Mouse (Mus musculus) fibroblast of lung, adult 2 months (primary cell): ENCODE data around the gene Izumo1.

Source experiments
- DNase-seq: peaks from one replicate; pipeline ENCODE4 v3.0.0-alpha.2; 2011; ENCODE audit warnings: low read depth

Gene Izumo1

GRCm38 (mm10) chr7:45621443-45621842 lies at the start of gene Izumo1:
Izumo1 (plus strand) TSS chr7:45621811.
- DNase-seq = no peak

- no peak for DNase-seq
Measured at GRCm38 (mm10) chr7:45571966-45572365, 49.6 kb upstream of the Izumo1 start.

- no peak for DNase-seq
Measured at GRCm38 (mm10) chr7:45573954-45574353, 47.7 kb upstream of the Izumo1 start.

- DNase-seq = no peak
Measured at GRCm38 (mm10) chr7:45574472-45575379, 46.9 kb upstream of the Izumo1 start.

- DNase-seq = no peak
Measured at GRCm38 (mm10) chr7:45585923-45586322, 35.7 kb upstream of the Izumo1 start.

- no peak for DNase-seq
Measured at GRCm38 (mm10) chr7:45587631-45588592, 33.7 kb upstream of the Izumo1 start.

GRCm38 (mm10) chr7:45589173-45589572 lies 32.4 kb upstream of the Izumo1 start:
- DNase-seq = peak; percentile 99

GRCm38 (mm10) chr7:45589898-45590297 lies 31.7 kb upstream of the Izumo1 start:
- DNase-seq = no peak

- no peak for DNase-seq
Measured at GRCm38 (mm10) chr7:45590874-45591273, 30.7 kb upstream of the Izumo1 start.

- no peak for DNase-seq
Measured at GRCm38 (mm10) chr7:45591880-45592279, 29.7 kb upstream of the Izumo1 start.

GRCm38 (mm10) chr7:45593118-45593815 lies 28.3 kb upstream of the Izumo1 start:
- peak; percentile 75 for DNase-seq

- DNase-seq = no peak
Measured at GRCm38 (mm10) chr7:45595176-45595575, 26.4 kb upstream of the Izumo1 start.

GRCm38 (mm10) chr7:45596107-45596506 lies 25.5 kb upstream of the Izumo1 start:
- DNase-seq = no peak

GRCm38 (mm10) chr7:45597013-45597412 lies 24.6 kb upstream of the Izumo1 start:
- DNase-seq = no peak

- no peak for DNase-seq
Measured at GRCm38 (mm10) chr7:45597527-45597926, 24.1 kb upstream of the Izumo1 start.

- DNase-seq = no peak
Measured at GRCm38 (mm10) chr7:45598960-45599879, 22.4 kb upstream of the Izumo1 start.

GRCm38 (mm10) chr7:45605704-45606289 lies 15.8 kb upstream of the Izumo1 start:
- DNase-seq = no peak

- no peak for DNase-seq
Measured at GRCm38 (mm10) chr7:45609511-45609910, 12.1 kb upstream of the Izumo1 start.

- peak; percentile 29 for DNase-seq
Measured at GRCm38 (mm10) chr7:45616277-45616676, 5.3 kb upstream of the Izumo1 start.

- no peak for DNase-seq
Measured at GRCm38 (mm10) chr7:45617042-45617695, 4.4 kb upstream of the Izumo1 start, which contains the start of gene Fut1. Fut1 (plus strand) TSS chr7:45617289.
